Mouse (Mus musculus): ENCODE results near the gene Klk1b27. TPM values are rescaled to one million over a fixed set of nuclear protein-coding genes. Genes with fewer than 3 reads are reported as not detected.

Klk1b27 gene
- polyA plus RNA-seq (2014; fragmentation: Illumina TruSeq; extraction: RNeasy Lipid Tissue Mini Kit (QIAGEN cat#74804)) = not detected

DNA sequence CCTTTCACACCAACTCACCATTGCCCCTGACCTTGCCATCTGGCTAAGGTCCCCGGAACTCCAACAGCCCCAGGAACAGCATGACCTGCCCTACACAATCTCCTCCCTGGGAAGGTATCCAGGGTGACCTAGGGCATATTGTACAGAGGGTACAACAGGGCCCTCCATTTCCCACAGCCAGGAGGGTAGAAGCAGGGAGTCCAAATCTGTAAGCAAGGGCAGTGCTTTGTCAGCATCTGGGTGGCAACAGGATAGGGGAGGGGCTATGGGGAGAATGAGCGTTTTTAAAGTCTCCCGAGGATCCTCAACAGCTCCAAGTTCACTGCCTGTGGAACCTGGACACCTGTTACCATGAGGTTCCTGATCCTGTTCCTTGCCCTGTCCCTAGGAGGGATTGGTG, at the start of gene Klk1b27:
Gene Klk1b27, plus strand, starts transcription at position 301 of the 400 bp plus-strand sequence.

DNA sequence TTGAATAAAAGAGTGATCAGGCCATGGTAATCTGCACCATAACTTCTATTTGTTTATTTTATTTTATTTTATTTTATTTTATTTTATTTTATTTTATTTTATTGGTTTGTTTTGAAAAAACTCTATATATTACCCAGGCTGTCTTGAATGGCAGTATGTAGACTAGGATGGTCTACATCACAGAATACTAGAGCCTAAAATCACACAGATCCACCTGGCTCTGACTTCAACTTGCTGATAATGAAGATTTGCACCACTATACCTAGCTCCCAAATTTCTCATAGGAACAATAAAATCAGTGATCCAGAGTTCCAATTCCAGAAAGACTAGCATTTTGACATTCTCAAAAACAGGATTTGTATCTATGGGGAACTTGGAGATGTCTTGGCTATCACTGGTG, 40.2 kb upstream of the Klk1b27 start, which contains the start of gene Klk1b26:
Gene Klk1b26, plus strand, starts transcription at position 301 of the 400 bp plus-strand sequence.

DNA sequence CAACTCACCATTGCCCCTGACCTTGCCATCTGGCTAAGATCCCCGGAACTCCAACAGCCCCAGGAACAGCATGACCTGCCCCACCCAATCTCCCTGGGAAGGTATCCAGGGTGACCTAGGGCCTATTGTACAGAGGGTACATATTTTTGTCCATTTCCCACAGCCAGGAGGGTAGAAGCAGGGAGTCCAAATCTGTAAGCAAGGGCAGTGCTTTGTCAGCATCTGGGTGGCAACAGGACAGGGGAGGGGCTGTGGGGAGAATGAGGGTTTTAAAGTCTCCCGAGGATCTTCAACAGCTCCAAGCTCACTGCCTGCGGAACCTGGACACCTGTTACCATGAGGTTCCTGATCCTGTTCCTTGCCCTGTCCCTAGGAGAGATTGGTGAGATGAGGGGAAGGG, 49.9 kb downstream of the Klk1b27 start, which contains the start of gene Klk1b21:
Gene Klk1b21, plus strand, starts transcription at position 301 of the 400 bp plus-strand sequence.

Other genes with a start within 250 kb of the Klk1b27 start
- gene Klk7, start 241.0 kb upstream of the Klk1b27 start, polyA plus RNA-seq (2014; fragmentation: Illumina TruSeq; extraction: RNeasy Lipid Tissue Mini Kit (QIAGEN cat#74804)) = not detected
- not detected for gene Klk6, start 227.8 kb upstream of the Klk1b27 start, polyA plus RNA-seq (2014; fragmentation: Illumina TruSeq; extraction: RNeasy Lipid Tissue Mini Kit (QIAGEN cat#74804))
- not detected for gene Klk5, start 210.3 kb upstream of the Klk1b27 start, polyA plus RNA-seq (2014; fragmentation: Illumina TruSeq; extraction: RNeasy Lipid Tissue Mini Kit (QIAGEN cat#74804))
- not detected for gene Klk4, start 171.1 kb upstream of the Klk1b27 start, polyA plus RNA-seq (2014; fragmentation: Illumina TruSeq; extraction: RNeasy Lipid Tissue Mini Kit (QIAGEN cat#74804))
- not detected for gene Klk15, start 118.5 kb upstream of the Klk1b27 start, polyA plus RNA-seq (2014; fragmentation: Illumina TruSeq; extraction: RNeasy Lipid Tissue Mini Kit (QIAGEN cat#74804))
- gene Klk1b8, start 101.6 kb upstream of the Klk1b27 start, polyA plus RNA-seq (2014; fragmentation: Illumina TruSeq; extraction: RNeasy Lipid Tissue Mini Kit (QIAGEN cat#74804)) = not detected
- not detected for gene Klk1b1, start 85.5 kb upstream of the Klk1b27 start, polyA plus RNA-seq (2014; fragmentation: Illumina TruSeq; extraction: RNeasy Lipid Tissue Mini Kit (QIAGEN cat#74804))
- gene Klk1b9, start 76.2 kb upstream of the Klk1b27 start, polyA plus RNA-seq (2014; fragmentation: Illumina TruSeq; extraction: RNeasy Lipid Tissue Mini Kit (QIAGEN cat#74804)) = not detected
- gene Klk1b11, start 56.4 kb upstream of the Klk1b27 start, polyA plus RNA-seq (2014; fragmentation: Illumina TruSeq; extraction: RNeasy Lipid Tissue Mini Kit (QIAGEN cat#74804)) = not detected
- not detected for gene Klk1b26, start 40.1 kb upstream of the Klk1b27 start, polyA plus RNA-seq (2014; fragmentation: Illumina TruSeq; extraction: RNeasy Lipid Tissue Mini Kit (QIAGEN cat#74804))
- gene Klk1b21, start 50.0 kb downstream of the Klk1b27 start, polyA plus RNA-seq (2014; fragmentation: Illumina TruSeq; extraction: RNeasy Lipid Tissue Mini Kit (QIAGEN cat#74804)) = 0.60 TPM
- gene Klk1b22, start 60.4 kb downstream of the Klk1b27 start, polyA plus RNA-seq (2014; fragmentation: Illumina TruSeq; extraction: RNeasy Lipid Tissue Mini Kit (QIAGEN cat#74804)) = not detected
- not detected for gene Klk1b16, start 84.5 kb downstream of the Klk1b27 start, polyA plus RNA-seq (2014; fragmentation: Illumina TruSeq; extraction: RNeasy Lipid Tissue Mini Kit (QIAGEN cat#74804))
- not detected for gene Klk1b24, start 135.9 kb downstream of the Klk1b27 start, polyA plus RNA-seq (2014; fragmentation: Illumina TruSeq; extraction: RNeasy Lipid Tissue Mini Kit (QIAGEN cat#74804))
- not detected for gene Klk1b3, start 145.9 kb downstream of the Klk1b27 start, polyA plus RNA-seq (2014; fragmentation: Illumina TruSeq; extraction: RNeasy Lipid Tissue Mini Kit (QIAGEN cat#74804))
- gene Klk1b4, start 155.1 kb downstream of the Klk1b27 start, polyA plus RNA-seq (2014; fragmentation: Illumina TruSeq; extraction: RNeasy Lipid Tissue Mini Kit (QIAGEN cat#74804)) = not detected
- gene Klk1b5, start 163.7 kb downstream of the Klk1b27 start, polyA plus RNA-seq (2014; fragmentation: Illumina TruSeq; extraction: RNeasy Lipid Tissue Mini Kit (QIAGEN cat#74804)) = not detected
- 1.2 TPM for gene Klk1, start 173.1 kb downstream of the Klk1b27 start, polyA plus RNA-seq (2014; fragmentation: Illumina TruSeq; extraction: RNeasy Lipid Tissue Mini Kit (QIAGEN cat#74804))
- gene Gm36864, start 183.9 kb downstream of the Klk1b27 start, polyA plus RNA-seq (2014; fragmentation: Illumina TruSeq; extraction: RNeasy Lipid Tissue Mini Kit (QIAGEN cat#74804)) = not detected
- gene 1700028J19Rik, start 194.4 kb downstream of the Klk1b27 start, polyA plus RNA-seq (2014; fragmentation: Illumina TruSeq; extraction: RNeasy Lipid Tissue Mini Kit (QIAGEN cat#74804)) = not detected
- 40.3 TPM for gene 2410002F23Rik, start 194.4 kb downstream of the Klk1b27 start, polyA plus RNA-seq (2014; fragmentation: Illumina TruSeq; extraction: RNeasy Lipid Tissue Mini Kit (QIAGEN cat#74804))
- gene Acp4, start 205.1 kb downstream of the Klk1b27 start, polyA plus RNA-seq (2014; fragmentation: Illumina TruSeq; extraction: RNeasy Lipid Tissue Mini Kit (QIAGEN cat#74804)) = not detected
- not detected for gene Gm15517, start 209.2 kb downstream of the Klk1b27 start, polyA plus RNA-seq (2014; fragmentation: Illumina TruSeq; extraction: RNeasy Lipid Tissue Mini Kit (QIAGEN cat#74804))

Measured in ovary, adult 10 weeks (tissue).